Mouse (Mus musculus) bone marrow macrophage, adult 2 months (primary cell): ENCODE data around the gene S100a3.

Experiments used
- CTCF ChIP-seq: IDR thresholded peaks from 2 replicates; pipeline ENCODE4 v1.5.1; 2012; ENCODE audit warnings: low read depth, mild to moderate bottlenecking, low read length, moderate library complexity
- POLR2A ChIP-seq: IDR thresholded peaks from 2 replicates; pipeline ENCODE4 v1.6.1; 2012; ENCODE audit warnings: mild to moderate bottlenecking, low read depth, low read length, borderline replicate concordance

DNA sequence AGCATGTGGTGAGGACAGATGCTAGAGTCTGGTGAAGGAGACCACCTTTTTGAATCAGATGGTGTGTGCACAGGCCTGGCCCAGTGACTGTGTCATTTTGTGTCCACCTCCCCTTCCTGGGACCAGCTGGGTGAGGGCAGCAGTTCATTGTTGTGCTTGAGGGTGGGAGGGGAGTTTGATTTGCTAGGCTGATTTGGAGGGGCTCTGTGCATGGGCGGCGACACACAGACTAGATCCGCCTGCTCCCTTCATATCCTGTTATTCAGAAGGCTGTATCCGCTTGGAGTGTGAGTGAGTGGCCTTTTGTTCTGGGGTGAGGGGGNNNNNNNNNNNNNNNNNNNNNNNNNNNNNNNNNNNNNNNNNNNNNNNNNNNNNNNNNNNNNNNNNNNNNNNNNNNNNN, 19.5 kb upstream of the S100a3 start:
- TF ChIP-seq CTCF = no peak
- no peak for TF ChIP-seq POLR2A
